ENCODE assay signal across 23 mouse cellular contexts in genomic region chr19:18067855-18068494, GRCm38 (mm10).
DNase-seq lines count a peak whose midpoint lies in the region; ATAC-seq and TF ChIP-seq lines count a peak whose summit lies in the region.
"Had no signal": no experiment of that assay in that cellular context is flagged by ENCODE, and none has a peak within 500 bp of the region (broad histone marks: within the 10 kb centered on the region; RNA-seq: fewer than 3 reads in every experiment).

No protein-coding gene starts in this region.

- no peaks in the 10 kb centered on the region for H3K27me3 ChIP-seq in heart, embryonic 10.5 days (ENCODE audit: insufficient read depth, poor library complexity, severe bottlenecking)
- no peaks in the 10 kb centered on the region for H3K27me3 ChIP-seq in kidney, postnatal 0 days (ENCODE audit: insufficient read depth, low read length)
- H3K27me3 ChIP-seq in lung, embryonic 15.5 days, result no peaks in the 10 kb centered on the region
- no peaks in the 10 kb centered on the region for H3K27me3 ChIP-seq in intestine, embryonic 16.5 days (replicated peaks; ENCODE audit: control insufficient read depth, insufficient read depth, low read length)
- H3K27me3 ChIP-seq: embryonic facial prominence, embryonic 12.5 days; forebrain, embryonic 13.5 days; heart, embryonic 13.5 days; hindbrain, embryonic 12.5 days had no signal

- H3K9me3 ChIP-seq in heart, embryonic 10.5 days, result no peaks in the 10 kb centered on the region
- no peaks in the 10 kb centered on the region for H3K9me3 ChIP-seq in kidney, postnatal 0 days (replicated peaks; ENCODE audit: low read length)
- H3K9me3 ChIP-seq in lung, embryonic 15.5 days, result no peaks in the 10 kb centered on the region
- H3K9me3 ChIP-seq in intestine, embryonic 16.5 days (ENCODE audit: control insufficient read depth, low read length), result no peaks in the 10 kb centered on the region
- H3K9me3 ChIP-seq: embryonic facial prominence, embryonic 12.5 days; forebrain, embryonic 13.5 days; G1E; heart, embryonic 13.5 days; hindbrain, embryonic 12.5 days had no signal

- H3K4me1 ChIP-seq in heart, embryonic 10.5 days, result peaks cover 21% of the 10 kb centered on the region
- H3K4me1 ChIP-seq in kidney, postnatal 0 days (replicated peaks; ENCODE audit: insufficient read depth, low read length), result no peaks in the 10 kb centered on the region
- H3K4me1 ChIP-seq in lung, embryonic 15.5 days, result no peaks in the 10 kb centered on the region
- no peaks in the 10 kb centered on the region for H3K4me1 ChIP-seq in lung, adult 2 months (ENCODE audit: control insufficient read depth, insufficient read depth, low read length)
- H3K4me1 ChIP-seq in intestine, embryonic 16.5 days (ENCODE audit: control insufficient read depth, insufficient read depth, low read length), result no peaks in the 10 kb centered on the region
- H3K4me1 ChIP-seq: forebrain, embryonic 13.5 days; hindbrain, embryonic 12.5 days had no signal

- DNase-seq in heart, embryonic 10.5 days (ENCODE audit: low spot score), result no peak
- DNase-seq in heart, postnatal 25 days (ENCODE audit: low spot score), result no peak
- peak; percentile 29 for DNase-seq in kidney, postnatal 0 days (ENCODE audit: low spot score)
- no peak for DNase-seq in kidney, postnatal 36 days
- no peak for DNase-seq in lung, adult 2 months
- peak; percentile 12 for DNase-seq in lung, postnatal 36 days
- DNase-seq: adrenal gland, postnatal 10 days; B cell, adult 2 months; cerebellum, adult 11 months; cerebellum, adult 9-10 months; cerebellum, postnatal 25 days; forebrain, postnatal 0 days; gastrocnemius, adult 2 months; gastrocnemius, postnatal 25 days; heart, postnatal 4 days had no signal

- no peak overlapping the region for H3K4me2 ChIP-seq in kidney, postnatal 0 days (ENCODE audit: low read length)
- no peak overlapping the region for H3K4me2 ChIP-seq in lung, embryonic 15.5 days
- no peak overlapping the region for H3K4me2 ChIP-seq in intestine, embryonic 16.5 days (ENCODE audit: low read depth, low read length)
- H3K4me2 ChIP-seq: forebrain, embryonic 13.5 days; heart, embryonic 13.5 days; hindbrain, embryonic 12.5 days had no signal

- intact Hi-C loops in heart, postnatal 25 days (cut with DNase I), result no loop called here

- 72% methylated on average over 8 of the region's 8 CpGs for WGBS in heart, embryonic 10.5 days
- 41% methylated on average over 8 of the region's 8 CpGs for WGBS in kidney, postnatal 0 days
- 60% methylated on average over 8 of the region's 8 CpGs for WGBS in lung, embryonic 15.5 days
- WGBS in lung, adult 2 months, result 63% methylated on average over 8 of the region's 8 CpGs
- WGBS in intestine, embryonic 16.5 days, result 71% methylated on average over 8 of the region's 8 CpGs

- no peaks in the 10 kb centered on the region for H3K36me3 ChIP-seq in heart, embryonic 10.5 days
- no peaks in the 10 kb centered on the region for H3K36me3 ChIP-seq in kidney, postnatal 0 days (ENCODE audit: insufficient read depth, low read length)
- H3K36me3 ChIP-seq in lung, embryonic 15.5 days, result no peaks in the 10 kb centered on the region
- no peaks in the 10 kb centered on the region for H3K36me3 ChIP-seq in intestine, embryonic 16.5 days (ENCODE audit: control insufficient read depth, insufficient read depth, low read length)
- H3K36me3 ChIP-seq: embryonic facial prominence, embryonic 12.5 days; G1E; heart, embryonic 13.5 days; hindbrain, embryonic 12.5 days had no signal

- no peak overlapping the region for H3K4me3 ChIP-seq in heart, embryonic 10.5 days
- H3K4me3 ChIP-seq in kidney, postnatal 0 days (replicated peaks; ENCODE audit: low read depth, low read length), result no peak overlapping the region
- no peak overlapping the region for H3K4me3 ChIP-seq in lung, embryonic 15.5 days
- no peak overlapping the region for H3K4me3 ChIP-seq in lung, adult 2 months (replicated peaks; ENCODE audit: extremely low read depth, low read depth, low read length)
- H3K4me3 ChIP-seq in intestine, embryonic 16.5 days (ENCODE audit: low read length), result no peak overlapping the region
- H3K4me3 ChIP-seq: embryonic facial prominence, embryonic 12.5 days; forebrain, embryonic 13.5 days; gastrocnemius, adult 2 months; heart, embryonic 13.5 days; hindbrain, embryonic 12.5 days had no signal

- H3K9ac ChIP-seq in kidney, postnatal 0 days (ENCODE audit: low read depth, low read length), result no peak overlapping the region
- H3K9ac ChIP-seq in lung, embryonic 15.5 days, result no peak overlapping the region
- H3K9ac ChIP-seq in intestine, embryonic 16.5 days (ENCODE audit: low read depth, low read length), result no peak overlapping the region
- H3K9ac ChIP-seq: embryonic facial prominence, embryonic 12.5 days; forebrain, embryonic 13.5 days; forebrain, postnatal 0 days; heart, embryonic 13.5 days; hindbrain, embryonic 12.5 days had no signal

- ATAC-seq in kidney, postnatal 0 days (replicated peaks; ENCODE audit: low FRiP score, low read depth), result no peak
- ATAC-seq in lung, embryonic 15.5 days (ENCODE audit: borderline replicate concordance, extremely low read depth, low FRiP score, low TSS enrichment), result 0 out of 2 replicates have a peak, but pooled peaks have one; percentile 55
- no peak for ATAC-seq in intestine, embryonic 16.5 days
- ATAC-seq: CD4-positive, CD25-positive, alpha-beta regulatory T cell, adult 4 months; forebrain, embryonic 13.5 days; forebrain, postnatal 0 days had no signal

- H3K27ac ChIP-seq in heart, embryonic 10.5 days, result peak overlapping the region; percentile 69
- no peak overlapping the region for H3K27ac ChIP-seq in kidney, postnatal 0 days
- H3K27ac ChIP-seq in lung, embryonic 15.5 days, result no peak overlapping the region
- no peak overlapping the region for H3K27ac ChIP-seq in intestine, embryonic 16.5 days (ENCODE audit: low read length)
- H3K27ac ChIP-seq: forebrain, embryonic 13.5 days; gastrocnemius, adult 2 months; hindbrain, embryonic 12.5 days had no signal

- TF ChIP-seq CTCF in kidney, postnatal 0 days (IDR thresholded peaks at IDR 0.05; ENCODE audit: low read depth), result no peak
- TF ChIP-seq CTCF in lung, adult 2 months (IDR thresholded peaks at IDR 0.05; ENCODE audit: insufficient read depth, low read length), result no peak

- no peak for TF ChIP-seq POLR2A in lung, adult 2 months (IDR thresholded peaks at IDR 0.05; ENCODE audit: borderline replicate concordance, extremely low read depth, low read depth, low read length)

Comparison
In these comparisons a context has a peak if more than half of its experiments do, and no peak if none do; other contexts are left out.
1. DNase-seq: peak in kidney, postnatal 0 days (single experiment) and lung, postnatal 36 days (single experiment); none in heart, embryonic 10.5 days (single experiment), heart, postnatal 25 days (single experiment), kidney, postnatal 36 days (0 of 2) and lung, adult 2 months (single experiment).